Comparison of ENCODE assay signal across 8 mouse cellular contexts in the genomic region with DNA sequence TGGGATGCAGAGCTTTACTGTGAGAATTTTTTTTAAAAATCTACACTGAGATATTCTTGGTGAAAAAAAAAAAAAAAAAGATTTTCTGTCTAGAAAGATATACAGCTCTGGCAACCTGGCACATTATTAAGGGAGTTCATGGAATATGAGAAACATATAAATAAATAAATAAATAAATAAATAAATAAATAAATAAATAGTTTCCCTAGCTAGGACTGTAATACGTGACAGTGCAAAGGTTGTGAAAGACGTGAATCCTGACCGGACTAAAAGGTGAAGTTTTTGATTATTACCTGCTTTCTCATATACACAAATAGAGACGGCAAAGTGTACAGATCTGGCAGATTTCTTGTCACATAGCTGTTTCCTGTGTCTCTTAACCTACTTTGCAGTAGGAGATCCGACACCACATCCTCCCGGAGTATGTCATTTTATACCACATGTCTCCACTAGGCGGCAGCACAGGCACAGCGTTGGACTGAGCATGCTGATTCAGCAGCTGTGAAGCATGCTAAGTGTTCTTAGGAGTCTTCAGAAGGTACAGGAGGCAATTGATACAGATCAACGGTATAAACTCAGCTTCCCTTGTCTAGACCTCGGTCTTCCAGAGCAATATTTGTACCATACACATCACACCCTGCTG. TPM values are rescaled to one million over a fixed set of nuclear protein-coding genes. Genes with fewer than 3 reads are reported as not detected.
DNase-seq lines count a peak whose midpoint lies in the region; ATAC-seq and TF ChIP-seq lines count a peak whose summit lies in the region.

No protein-coding gene starts in this region.

- H3K9ac ChIP-seq in CH12.LX (ENCODE audit: insufficient read depth, low read depth) = no peak overlapping the region
- H3K9ac ChIP-seq in liver, embryonic 16.5 days (ENCODE audit: low read depth, low read length) = no peak overlapping the region
- peak overlapping the region; percentile 68; the same call in 1 of the 2 replicates for H3K9ac ChIP-seq in neural tube, embryonic 13.5 days

- DNase-seq in CH12.LX (ENCODE audit: extremely low read depth) = peak; percentile 18
- DNase-seq in c-Kit-negative CD71-positive TER-119-positive erythroid progenitor cells, embryonic 14.5 days (ENCODE audit: low read depth, low spot score) = peak; percentile 19
- DNase-seq in forebrain, embryonic 10.5 days (ENCODE audit: extremely low spot score, low spot score) = peak; percentile 82
- peak; percentile 74 to 88 for DNase-seq in heart, postnatal 14 days
- peak; percentile 88 for DNase-seq in kidney, postnatal 4 days
- DNase-seq in telencephalon, adult 2 months (ENCODE audit: low read depth, low spot score) = peak; percentile 89

- H3K27me3 ChIP-seq in CH12.LX (replicated peaks) = no peaks in the 10 kb centered on the region
- H3K27me3 ChIP-seq in forebrain, embryonic 10.5 days (ENCODE audit: poor library complexity, severe bottlenecking) = no peaks in the 10 kb centered on the region
- no peaks in the 10 kb centered on the region for H3K27me3 ChIP-seq in liver, embryonic 16.5 days (ENCODE audit: control insufficient read depth, insufficient read depth, low read depth, low read length)
- no peaks in the 10 kb centered on the region for H3K27me3 ChIP-seq in neural tube, embryonic 13.5 days

- no peak for TF ChIP-seq EP300 in CH12.LX (IDR thresholded peaks at IDR 0.05; ENCODE audit: low read length)

- no peak for TF ChIP-seq POLR2A in CH12.LX (IDR thresholded peaks at IDR 0.05; ENCODE audit: low read depth, low read length)

- ATAC-seq in liver, embryonic 16.5 days (ENCODE audit: low read depth) = 0 out of 2 replicates have a peak, but pooled peaks have one; percentile 24
- ATAC-seq in neural tube, embryonic 13.5 days (ENCODE audit: low read depth) = peak; percentile 30

- peaks cover 47% of the 10 kb centered on the region for H3K9me3 ChIP-seq in CH12.LX (replicated peaks; ENCODE audit: low read length)
- H3K9me3 ChIP-seq in forebrain, embryonic 10.5 days = no peaks in the 10 kb centered on the region
- H3K9me3 ChIP-seq in liver, embryonic 16.5 days (replicated peaks; ENCODE audit: control insufficient read depth, low read length) = no peaks in the 10 kb centered on the region
- H3K9me3 ChIP-seq in neural tube, embryonic 13.5 days = no peaks in the 10 kb centered on the region

- in situ Hi-C loops in CH12.LX (cut with MboI; ENCODE audit: low pct_ligation_motif_present, low pct_unique_long_range_greater_than_20kb, low sequenced_read_pairs) = no loop called here

- H3K4me1 ChIP-seq in CH12.LX (ENCODE audit: control insufficient read depth in 1 of 2, insufficient read depth in 2 of 2) = no peaks in the 10 kb centered on the region
- peaks cover 7% of the 10 kb centered on the region for H3K4me1 ChIP-seq in forebrain, embryonic 10.5 days
- no peaks in the 10 kb centered on the region for H3K4me1 ChIP-seq in liver, embryonic 16.5 days (ENCODE audit: control insufficient read depth, low read depth, low read length)
- peaks cover 13% of the 10 kb centered on the region; the same call in 1 of the 2 replicates for H3K4me1 ChIP-seq in neural tube, embryonic 13.5 days (replicated peaks)

- no peaks in the 10 kb centered on the region for H3K36me3 ChIP-seq in CH12.LX (replicated peaks in 1 of 2; ENCODE audit: control insufficient read depth in 1 of 2, insufficient read depth in 1 of 2, low read length in 1 of 2)
- no peaks in the 10 kb centered on the region for H3K36me3 ChIP-seq in forebrain, embryonic 10.5 days (replicated peaks)
- no peaks in the 10 kb centered on the region for H3K36me3 ChIP-seq in liver, embryonic 16.5 days (ENCODE audit: control insufficient read depth, insufficient read depth)
- H3K36me3 ChIP-seq in neural tube, embryonic 13.5 days = no peaks in the 10 kb centered on the region

- dilution Hi-C loops in CH12.LX (cut with MboI; ENCODE audit: extremely low pct_ligation_motif_present, extremely low pct_unique_long_range_greater_than_20kb, low sequenced_read_pairs) = no loop called here

- no peak overlapping the region for H3K27ac ChIP-seq in CH12.LX (ENCODE audit: insufficient read depth, low read depth)
- no peak overlapping the region for H3K27ac ChIP-seq in forebrain, embryonic 10.5 days
- no peak overlapping the region for H3K27ac ChIP-seq in liver, embryonic 16.5 days (ENCODE audit: low read length)
- no peak overlapping the region for H3K27ac ChIP-seq in neural tube, embryonic 13.5 days (replicated peaks)

- no peak overlapping the region for H3K4me3 ChIP-seq in CH12.LX (replicated peaks in 1 of 3; ENCODE audit: low read depth in 2 of 3, low read length in 2 of 3, poor library complexity in 1 of 3)
- H3K4me3 ChIP-seq in forebrain, embryonic 10.5 days = no peak overlapping the region
- H3K4me3 ChIP-seq in liver, embryonic 16.5 days (ENCODE audit: low read depth, low read length) = no peak overlapping the region
- H3K4me3 ChIP-seq in neural tube, embryonic 13.5 days = peak overlapping the region; percentile 46

- WGBS in forebrain, embryonic 10.5 days = 27% methylated on average over 10 of the region's 10 CpGs
- WGBS in liver, embryonic 16.5 days (ENCODE audit: insufficient replicate concordance) = 14% methylated on average over 10 of the region's 10 CpGs
- 24% methylated on average over 10 of the region's 10 CpGs for WGBS in neural tube, embryonic 13.5 days

- no peak overlapping the region for H3K4me2 ChIP-seq in CH12.LX (ENCODE audit: insufficient read depth, low read depth, poor library complexity, severe bottlenecking)
- no peak overlapping the region for H3K4me2 ChIP-seq in liver, embryonic 16.5 days (ENCODE audit: low read depth, low read length)
- peak overlapping the region; percentile 58 for H3K4me2 ChIP-seq in neural tube, embryonic 13.5 days

- intact Hi-C loops in heart, postnatal 14 days (cut with DNase I) = no loop called here

- TF ChIP-seq RAD21 in CH12.LX (IDR thresholded peaks at IDR 0.05; ENCODE audit: low read depth, low read length) = peak; percentile 54

- peak; percentile 59 to 60 for TF ChIP-seq CTCF in CH12.LX (conservative IDR thresholded peaks at IDR 0.05 in 1 of 2, IDR thresholded peaks at IDR 0.05 in 1 of 2; ENCODE audit: low read depth in 2 of 2, low read length in 2 of 2)

- no peaks in the 10 kb centered on the region for H3K79me2 ChIP-seq in CH12.LX (replicated peaks; ENCODE audit: control insufficient read depth, extremely low read depth, insufficient read depth, poor library complexity, severe bottlenecking)

TF ChIP-seq in CH12.LX, 34 proteins besides CTCF, POLR2A, EP300 and RAD21:
- TF ChIP-seq MAFK (IDR thresholded peaks at IDR 0.05; ENCODE audit: insufficient replicate concordance, low read length) = peak; percentile 98
- TF ChIP-seq USF1 (IDR thresholded peaks at IDR 0.05; ENCODE audit: low read depth, low read length) = no peak
- no peak for TF ChIP-seq SIN3A (IDR thresholded peaks at IDR 0.05; ENCODE audit: low read length)
- TF ChIP-seq MEF2A (IDR thresholded peaks at IDR 0.05; ENCODE audit: borderline replicate concordance, low read depth, low read length) = no peak
- peak; percentile 40 for TF ChIP-seq SMC3 (IDR thresholded peaks at IDR 0.05; ENCODE audit: low read depth, low read length)
- no peak for TF ChIP-seq TCF12 (IDR thresholded peaks at IDR 0.05; ENCODE audit: low read depth, low read length)
- peak; percentile 38; the same call in 1 of the 2 replicates for TF ChIP-seq MAX (IDR thresholded peaks at IDR 0.05; ENCODE audit: low read length)
TF ChIP-seq in CH12.LX: peak in this region for 3.

RNA-seq across cellular contexts. Expression of gene Cdh10, which starts 2.5 kb away (rescaled TPM):
- total RNA-seq in CH12.LX (2012; rRNA removed) (not detected in 2 replicates), CH12.LX (2014; rRNA removed) (not detected in 2 replicates)
- not detected in 2 replicates for polyA plus RNA-seq in CH12.LX (2012; ENCODE audit: insufficient read length, low read depth)
- 1.6 and 2.2 TPM in 2 replicates for polyA plus RNA-seq in forebrain, embryonic 10.5 days (2016; fragmentation: Nextera tagmentation; extraction: Ambion mirVana)
- under 1 TPM in 1 of 2 experiments, not detected in 1; 0.10 TPM for total RNA-seq in heart, postnatal 14 days (2021)
- not detected in 2 replicates for polyA plus RNA-seq in liver, embryonic 16.5 days (2015; fragmentation: Nextera tagmentation; extraction: Ambion mirVana)
- polyA plus RNA-seq in neural tube, embryonic 13.5 days (2015; fragmentation: Nextera tagmentation; extraction: Ambion mirVana) = 15.5 and 17.0 TPM in 2 replicates

Comparison
In these comparisons a context has a peak if more than half of its experiments do, and no peak if none do; other contexts are left out.
1. DNase-seq: peak in every context shown above with its lines; median percentile 89 in telencephalon, adult 2 months; 88 in kidney, postnatal 4 days; 82 in forebrain, embryonic 10.5 days; 81 in heart, postnatal 14 days; 19 in c-Kit-negative CD71-positive TER-119-positive erythroid progenitor cells, embryonic 14.5 days; 18 in CH12.LX.